Mouse (Mus musculus) liver, postnatal 0 days (tissue): ENCODE data around the gene Fut1.

ENCODE experiments used
- CTCF ChIP-seq: sonication (generic); IDR thresholded peaks from 2 replicates; pipeline ENCODE4 v1.5.1; 2016; ENCODE audit warnings: antibody characterized with exemption, low read depth
- EP300 ChIP-seq: IDR thresholded peaks from 2 replicates; pipeline ENCODE4 v1.6.1; 2016; ENCODE audit warnings: antibody characterized with exemption, low read depth, mild to moderate bottlenecking

DNA sequence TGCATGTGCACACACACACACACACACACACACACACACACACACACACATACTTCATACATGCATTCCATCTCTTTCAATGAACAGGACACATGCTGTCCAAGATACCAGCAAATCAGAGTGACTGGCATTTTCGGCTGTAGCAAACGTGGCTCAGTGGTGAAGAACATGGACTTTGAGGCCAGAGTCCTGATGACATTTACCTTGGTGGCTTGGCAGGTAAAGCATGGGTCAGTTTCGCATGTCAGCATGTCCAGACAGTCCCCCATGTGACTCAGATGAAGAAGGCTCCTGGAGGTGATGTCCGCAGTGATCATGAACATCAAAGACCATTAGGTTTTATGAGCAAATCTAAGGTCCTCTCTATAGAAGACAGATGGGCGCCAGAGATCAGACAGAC lies 20.1 kb upstream of the Fut1 start:
- no peak for TF ChIP-seq CTCF
- no peak for TF ChIP-seq EP300
